Mouse (Mus musculus) skeletal muscle tissue, adult 2 months (tissue): ENCODE measurements around the gene Scube1.

Source experiments
- DNase-seq: peaks from one replicate; pipeline ENCODE4 v3.0.0-alpha.2; 2012; ENCODE audit warnings: low read depth, low spot score

Gene Scube1

GRCm38 (mm10) chr15:83724886-83725269, at the start of gene Scube1:
Gene Scube1 (minus strand): TSS chr15:83725021.
- DNase-seq, result peak; percentile 54

- no peak for DNase-seq
Measured at GRCm38 (mm10) chr15:83772953-83773352, 48.1 kb upstream of the Scube1 start.

GRCm38 (mm10) chr15:83772460-83772859, 47.6 kb upstream of the Scube1 start:
- DNase-seq, result peak; percentile 55

DNA sequence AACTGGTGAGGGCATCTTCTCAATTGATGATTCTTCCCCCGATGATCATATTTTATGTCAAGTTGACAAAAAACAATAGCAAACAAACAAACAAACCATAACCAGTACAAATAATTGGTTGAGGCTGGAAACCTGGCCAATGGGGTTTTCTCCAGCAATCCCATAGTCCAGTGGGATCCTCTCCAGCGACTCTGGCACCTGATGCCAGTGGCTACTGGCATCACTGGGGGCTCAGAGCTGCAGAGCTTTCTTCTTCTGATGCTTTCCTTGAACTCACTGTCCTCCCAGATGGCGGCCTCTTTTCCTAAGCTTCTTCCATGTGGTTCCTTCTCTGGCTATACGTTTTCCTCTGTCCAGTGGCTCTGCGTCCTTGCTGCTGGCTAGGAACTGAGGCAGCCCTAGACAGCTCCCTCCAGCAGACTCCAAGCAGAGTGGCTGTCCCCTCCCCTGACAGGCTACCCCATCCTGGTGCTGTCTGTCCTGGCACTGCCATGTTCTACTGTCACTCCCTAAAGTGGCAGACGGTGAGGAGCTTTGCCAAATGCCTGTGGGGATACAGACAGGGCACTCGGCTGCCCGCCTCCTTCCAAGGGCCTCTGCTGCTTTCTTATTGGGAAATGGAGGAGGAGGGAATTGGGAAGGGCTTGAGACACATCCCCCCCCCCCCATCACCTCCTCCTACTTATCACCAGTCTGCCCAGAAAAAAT, 46.7 kb upstream of the Scube1 start:
- DNase-seq, result no peak

DNA sequence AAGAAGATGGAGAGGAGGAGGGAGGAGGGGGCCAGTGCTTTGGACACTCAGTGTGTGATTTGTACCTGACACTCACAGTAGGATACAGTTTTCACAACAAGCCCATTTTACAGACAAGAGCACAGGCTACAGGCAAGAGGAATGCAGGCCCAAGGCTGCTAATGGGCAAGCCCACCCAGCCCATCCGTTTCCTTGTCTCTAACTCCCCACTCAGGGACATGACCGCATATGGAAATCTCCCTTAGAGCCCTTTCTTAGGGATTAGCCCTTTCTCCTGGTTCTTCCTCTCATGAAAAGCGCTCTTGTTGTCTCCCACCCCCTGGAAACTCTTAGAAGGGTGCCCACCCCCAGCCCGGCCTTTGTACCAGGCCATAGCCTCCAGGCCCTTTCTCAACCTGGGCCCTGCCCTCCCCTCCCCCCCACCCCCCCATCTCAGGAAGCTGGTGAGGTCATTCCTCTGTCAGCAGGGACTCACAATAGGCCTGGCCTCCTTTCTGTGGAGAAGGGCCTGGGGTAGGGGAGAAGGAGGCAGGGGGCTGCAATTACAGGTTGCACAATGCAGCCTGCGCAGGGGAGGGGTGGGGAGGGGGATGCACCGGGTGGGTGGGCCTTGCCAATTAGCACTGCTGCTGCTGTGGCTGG, 40.7 kb upstream of the Scube1 start:
- no peak for DNase-seq

DNA sequence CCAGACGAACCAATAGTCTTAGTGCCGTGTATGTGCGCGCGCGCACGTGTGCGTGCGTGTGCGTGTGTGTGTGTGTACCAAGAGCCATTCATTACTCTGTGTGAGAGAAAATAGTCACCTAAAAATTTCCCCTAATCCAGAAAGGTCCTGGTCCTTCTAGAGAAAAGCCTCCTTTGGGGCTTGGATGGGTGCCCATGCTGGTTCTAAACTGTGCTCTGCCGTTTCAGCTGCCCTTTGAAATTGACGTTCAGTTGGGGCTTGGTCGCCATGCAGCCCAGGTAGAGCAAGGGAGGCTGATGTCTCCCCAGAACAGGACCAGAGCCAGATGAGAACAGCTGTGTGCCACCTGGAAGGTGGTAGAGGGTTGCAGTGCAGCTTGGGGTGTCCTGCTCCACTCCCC, 36.7 kb upstream of the Scube1 start:
- DNase-seq, result no peak

DNA sequence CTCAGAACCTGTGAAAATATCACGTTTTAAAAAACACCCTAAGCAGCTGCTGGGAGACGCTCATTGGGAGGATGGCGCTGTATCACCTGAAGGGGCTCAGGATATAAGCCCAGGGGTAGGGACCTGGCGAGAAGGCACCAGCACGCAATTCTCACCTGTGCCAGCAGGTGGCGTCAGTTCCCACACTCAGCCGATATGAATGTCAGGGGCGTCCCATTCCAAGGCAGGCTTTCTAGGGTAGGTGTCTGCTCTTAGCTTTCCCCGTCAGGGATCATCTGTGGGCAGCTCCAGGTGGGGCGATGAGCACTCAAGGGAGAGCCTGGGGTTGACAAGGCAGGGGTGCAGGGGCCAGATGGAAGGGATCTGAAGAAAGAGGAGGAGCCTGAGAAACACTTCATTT, 35.9 kb upstream of the Scube1 start:
- DNase-seq, result no peak

DNA sequence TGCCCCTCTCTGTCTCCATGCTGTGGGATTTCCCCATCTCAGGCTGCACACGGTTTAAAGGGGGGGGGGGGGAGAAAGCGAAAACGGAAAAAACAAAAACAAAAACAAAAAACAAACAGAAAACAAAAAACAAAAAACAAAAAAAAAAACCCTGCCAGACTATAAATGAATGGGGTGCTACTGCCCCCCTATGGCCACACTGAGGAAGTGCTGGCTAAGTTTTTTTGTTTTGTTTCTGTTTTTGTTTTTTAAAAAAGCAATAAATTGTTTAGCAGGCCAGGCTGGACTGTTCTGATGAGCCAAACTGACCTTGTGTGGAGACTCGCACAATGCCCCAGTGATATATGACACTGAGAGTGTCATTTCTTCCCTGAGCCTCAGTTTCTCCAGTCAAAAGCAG, 34.1 kb upstream of the Scube1 start:
- DNase-seq, result no peak

GRCm38 (mm10) chr15:83756742-83757141, 31.9 kb upstream of the Scube1 start:
- no peak for DNase-seq

GRCm38 (mm10) chr15:83749436-83749835, 24.6 kb upstream of the Scube1 start:
- no peak for DNase-seq

DNA sequence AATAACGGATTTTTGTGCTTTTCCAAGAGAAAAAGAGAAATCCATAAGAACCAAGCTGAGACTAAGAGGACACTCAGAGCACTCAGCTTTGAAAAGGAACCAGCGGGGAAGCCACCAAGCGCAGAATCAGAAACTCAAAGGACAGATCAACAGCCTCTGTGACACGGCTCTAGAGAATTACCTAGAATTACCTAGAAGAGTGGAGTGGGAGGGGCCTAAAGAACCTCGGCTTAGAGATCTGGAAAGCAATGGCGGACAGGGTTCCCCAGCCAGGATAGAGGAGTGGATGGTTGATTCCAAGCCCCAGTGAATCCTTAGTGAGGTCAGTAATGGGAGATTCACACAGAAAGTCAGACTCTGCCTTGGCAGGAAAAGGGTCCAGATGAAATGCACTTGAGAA, 24.2 kb upstream of the Scube1 start:
- DNase-seq, result no peak

GRCm38 (mm10) chr15:83746311-83746710, 21.5 kb upstream of the Scube1 start:
- DNase-seq, result no peak

- DNase-seq, result no peak
Measured at GRCm38 (mm10) chr15:83742018-83742417, 17.2 kb upstream of the Scube1 start.

DNA sequence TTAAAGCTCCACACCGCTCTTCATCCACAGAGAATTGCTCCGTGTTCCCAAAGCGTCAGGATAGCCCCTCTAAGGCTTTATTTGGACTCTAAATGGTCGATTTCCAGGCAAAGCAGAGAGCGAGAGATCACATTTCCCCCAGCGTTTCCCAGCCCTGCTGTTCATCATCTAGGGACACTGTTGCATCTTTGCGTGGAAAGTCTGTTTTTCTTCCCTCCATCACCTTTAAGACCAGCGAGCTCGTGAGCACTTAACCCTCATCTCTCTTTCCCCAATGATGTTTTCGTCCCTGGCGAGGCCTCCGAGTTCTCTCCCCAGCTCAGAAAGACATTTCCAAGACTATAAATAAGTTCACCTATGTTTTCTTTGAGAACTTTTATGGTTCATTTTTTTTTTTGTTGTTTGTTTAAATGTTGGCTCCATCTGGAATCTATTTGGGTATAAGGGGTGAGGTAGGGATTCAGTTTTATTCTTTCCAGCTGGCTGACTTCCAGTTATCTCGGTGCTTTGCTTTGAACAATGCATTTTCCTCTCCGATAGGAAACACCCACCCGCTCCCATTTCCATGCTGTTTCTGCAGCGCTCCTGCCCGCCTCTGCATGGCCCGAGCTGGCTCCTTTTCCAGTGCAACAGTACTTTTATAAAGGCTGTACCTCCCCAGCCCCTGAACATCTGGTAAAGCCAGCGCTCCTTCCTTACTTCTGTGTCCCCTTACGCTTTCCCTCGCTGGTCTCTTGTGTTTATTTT, 16.0 kb upstream of the Scube1 start:
- DNase-seq, result no peak

DNA sequence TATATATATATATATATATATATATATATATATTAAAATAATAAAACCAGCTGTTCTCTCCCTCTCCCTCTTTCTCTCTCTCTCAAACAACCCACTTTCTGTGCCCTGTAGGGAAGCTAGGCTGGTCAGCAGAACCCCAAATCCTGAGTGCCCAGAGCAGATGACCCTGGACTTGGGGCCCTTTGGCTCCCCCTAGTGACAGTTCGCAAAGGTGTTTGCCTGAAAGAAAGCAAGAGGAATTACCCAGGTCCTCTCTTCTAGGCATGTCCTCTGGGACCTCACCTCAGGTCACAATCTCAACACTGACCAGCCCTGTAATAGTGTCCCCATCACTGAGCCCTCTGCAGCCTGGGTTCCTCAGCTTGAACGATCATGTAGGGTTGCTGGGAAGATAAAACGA, 2.8 kb upstream of the Scube1 start:
- peak; percentile 16 for DNase-seq

- no peak for DNase-seq
Measured at GRCm38 (mm10) chr15:83726741-83727140, 1.9 kb upstream of the Scube1 start.

GRCm38 (mm10) chr15:83725556-83726200, 857 bp upstream of the Scube1 start:
- DNase-seq, result no peak

DNA sequence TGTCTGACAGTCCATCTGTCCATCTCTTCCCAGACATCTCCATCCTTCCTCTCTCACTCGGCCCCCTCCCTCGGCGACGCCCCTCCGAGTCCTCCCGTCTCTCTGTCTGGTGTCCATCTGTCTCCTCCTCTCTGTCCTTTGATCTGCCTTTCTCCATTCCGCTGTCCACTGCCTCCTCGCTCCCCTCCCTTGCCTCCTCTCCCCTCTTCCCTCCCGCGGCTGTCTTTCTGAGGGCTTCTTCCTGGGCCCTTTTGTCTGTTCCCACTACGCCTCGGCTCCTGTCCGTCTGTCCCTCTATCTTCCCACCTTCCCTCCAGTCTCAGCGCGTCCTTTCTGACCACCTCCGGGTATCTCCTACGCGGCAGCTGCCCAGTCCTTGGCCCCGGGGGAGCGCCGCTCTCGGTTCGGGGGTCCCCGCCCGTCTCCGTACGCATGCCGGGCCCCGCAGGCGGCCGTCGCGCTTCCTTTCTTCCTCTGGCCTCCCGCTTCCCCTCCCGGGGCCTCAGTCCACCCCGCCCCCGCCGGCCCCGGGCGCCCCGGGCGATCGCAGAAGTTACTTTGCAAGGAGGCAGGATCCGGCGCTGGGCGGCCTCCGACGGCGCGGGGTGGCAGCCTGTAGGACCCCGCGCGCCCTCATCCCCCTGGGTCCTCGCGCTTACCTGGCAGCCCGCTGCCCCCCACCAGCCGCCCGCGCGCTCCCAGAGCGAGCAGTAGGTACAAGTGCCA, 498 bp downstream of the Scube1 start:
- DNase-seq, result no peak

DNA sequence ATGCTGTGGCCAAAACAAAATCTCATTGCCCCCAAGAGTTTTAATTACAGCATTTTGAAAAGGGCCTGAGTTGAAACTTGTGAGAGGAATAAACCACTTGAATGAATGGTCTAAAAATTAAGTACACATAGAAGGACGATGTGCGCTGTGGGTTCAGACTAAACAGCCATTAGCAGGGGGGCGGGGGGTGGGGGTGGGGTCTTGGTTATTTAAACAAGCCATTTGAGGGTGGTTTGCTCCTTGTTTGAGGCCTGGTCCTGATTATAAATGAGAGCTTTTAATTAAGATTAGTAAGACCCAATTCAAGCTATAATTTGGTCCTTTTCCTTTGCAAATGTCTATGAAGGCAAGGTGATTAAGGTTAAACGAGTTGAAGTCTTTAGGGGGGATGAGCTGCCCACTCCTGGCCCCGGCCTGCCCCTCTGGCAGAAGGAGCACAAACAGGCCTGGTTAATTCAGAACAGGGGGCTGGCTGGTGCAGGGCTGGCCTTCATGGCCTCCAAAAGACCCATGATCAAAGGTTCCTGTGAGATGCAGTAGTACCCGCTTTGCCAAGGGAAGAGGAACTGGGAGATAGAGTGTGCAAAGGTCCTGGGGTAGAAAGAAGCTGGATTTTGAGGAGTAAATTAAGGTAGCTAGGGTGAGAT, 9.1 kb downstream of the Scube1 start:
- no peak for DNase-seq

- DNase-seq, result no peak
Measured at GRCm38 (mm10) chr15:83712798-83713197, 12.0 kb downstream of the Scube1 start.

DNA sequence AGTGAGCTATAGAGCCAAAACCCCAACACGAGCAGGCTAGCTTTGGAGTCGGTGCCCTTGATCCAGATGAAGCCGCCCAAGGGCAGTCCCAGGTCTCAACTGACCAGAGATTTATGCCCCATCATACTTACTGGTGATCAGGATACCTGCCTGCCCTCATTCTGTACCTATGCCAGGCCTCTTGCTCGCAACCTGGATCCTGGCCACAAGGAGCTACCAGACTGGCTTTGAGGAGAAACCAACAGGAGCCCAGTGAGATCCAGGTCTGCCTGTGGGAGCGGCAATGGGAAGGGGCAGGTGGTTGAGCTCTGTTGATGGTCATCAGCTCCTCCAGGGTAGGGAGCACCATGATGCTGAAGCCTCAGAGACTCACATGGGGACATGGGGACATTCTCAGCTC, 12.5 kb downstream of the Scube1 start:
- DNase-seq, result no peak
